Mouse (Mus musculus) adrenal gland, adult (tissue): ENCODE data around the gene Gabbr2.

Experiments used
- DNase-seq, 2 experiments: peaks; one replicate each; pipeline ENCODE4 v3.0.0; 2022 to 2023; ENCODE audit warnings: low spot score in 1 of 2; ENCODE audit not compliant: inconsistent age in 2 of 2

Gene Gabbr2

GRCm38 (mm10) chr4:46991016-46991958 is at the start of gene Gabbr2:
Gene Gabbr2 (minus strand): TSS chr4:46991873.
- peak in 1 of 2 experiments; percentile 30 for DNase-seq

GRCm38 (mm10) chr4:47039586-47039985 is 47.9 kb upstream of the Gabbr2 start:
- DNase-seq, result no peak

- DNase-seq, result peak; percentile 60 to 86
These were observed 45.6 kb upstream of the Gabbr2 start for GRCm38 (mm10) chr4:47037321-47037657.

- DNase-seq, result no peak
These were observed 45.0 kb upstream of the Gabbr2 start for GRCm38 (mm10) chr4:47036486-47037320.

GRCm38 (mm10) chr4:47035536-47035935 is 43.9 kb upstream of the Gabbr2 start:
- no peak for DNase-seq

- DNase-seq, result no peak
These were observed 40.5 kb upstream of the Gabbr2 start for GRCm38 (mm10) chr4:47032171-47032570.

- DNase-seq, result no peak
These were observed 37.1 kb upstream of the Gabbr2 start for GRCm38 (mm10) chr4:47028791-47029190.

DNA sequence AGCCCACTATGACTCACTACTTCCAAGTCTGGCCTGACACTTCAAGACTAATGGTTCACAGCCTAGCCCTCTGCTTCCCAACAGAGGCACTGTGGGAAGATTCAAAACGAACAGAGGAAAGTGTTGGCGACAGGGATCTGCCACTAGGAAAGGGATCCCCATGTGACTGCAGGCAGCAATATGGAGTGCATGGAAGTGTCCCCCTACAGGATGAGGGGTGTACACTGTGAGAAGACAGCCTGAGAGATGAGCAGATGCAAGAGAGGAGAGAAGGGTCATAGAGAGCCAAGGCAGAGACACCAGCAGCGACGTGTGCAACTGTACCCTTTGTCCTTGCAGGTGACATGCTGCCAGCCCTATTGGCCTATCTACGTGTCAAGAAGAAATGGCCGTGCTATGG is 32.3 kb upstream of the Gabbr2 start:
- DNase-seq, result no peak

- no peak for DNase-seq
These were observed 31.3 kb upstream of the Gabbr2 start for GRCm38 (mm10) chr4:47022804-47023603.

DNA sequence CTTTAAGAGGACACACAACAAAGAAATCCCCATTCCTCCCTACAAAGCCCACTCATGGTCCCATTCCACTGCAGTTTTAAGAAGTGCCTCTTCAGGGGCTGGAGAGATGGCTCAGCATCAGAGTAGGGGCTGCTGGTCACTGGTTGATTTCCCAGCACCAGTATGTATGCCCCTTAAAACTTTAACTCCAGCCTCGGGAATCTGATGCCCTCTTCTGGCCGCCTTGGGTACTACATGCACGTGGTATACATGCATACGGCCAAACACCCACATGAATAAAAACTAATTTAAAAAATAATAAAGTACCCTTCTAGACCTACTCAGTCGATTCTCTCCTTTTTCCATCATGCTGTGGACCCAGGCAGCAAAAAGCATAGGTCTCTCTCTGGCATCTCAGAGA is 28.9 kb upstream of the Gabbr2 start:
- DNase-seq, result peak; percentile 41 to 83

- no peak for DNase-seq
These were observed 23.5 kb upstream of the Gabbr2 start for GRCm38 (mm10) chr4:47015156-47015555.

DNA sequence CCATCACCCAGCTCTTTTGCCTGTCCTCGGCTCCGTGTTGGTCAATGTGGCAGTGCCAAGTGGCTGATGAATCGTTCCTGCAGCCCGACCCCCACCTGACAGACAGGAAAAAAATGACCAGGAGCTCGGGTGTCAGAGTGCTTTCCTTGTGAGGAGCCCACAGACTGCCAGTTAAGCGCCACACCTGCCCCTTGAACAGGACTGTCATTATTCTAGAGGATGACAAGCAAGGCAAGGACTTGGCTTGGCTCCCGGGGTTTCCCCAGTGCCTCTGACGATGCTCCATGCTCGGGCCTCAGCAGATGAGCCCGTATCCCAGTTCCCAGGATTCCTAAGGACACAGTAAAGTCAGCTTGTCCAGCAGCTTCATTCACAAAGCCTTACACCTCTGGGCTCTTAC is 20.8 kb upstream of the Gabbr2 start:
- peak; percentile 16 to 57 for DNase-seq

GRCm38 (mm10) chr4:47010400-47011231 is 18.9 kb upstream of the Gabbr2 start:
- peak in 1 of 2 experiments; percentile 42 for DNase-seq

GRCm38 (mm10) chr4:47000626-47001395 is 9.1 kb upstream of the Gabbr2 start:
- DNase-seq, result no peak

- no peak for DNase-seq
These were observed 6.3 kb upstream of the Gabbr2 start for GRCm38 (mm10) chr4:46997969-46998368.

DNA sequence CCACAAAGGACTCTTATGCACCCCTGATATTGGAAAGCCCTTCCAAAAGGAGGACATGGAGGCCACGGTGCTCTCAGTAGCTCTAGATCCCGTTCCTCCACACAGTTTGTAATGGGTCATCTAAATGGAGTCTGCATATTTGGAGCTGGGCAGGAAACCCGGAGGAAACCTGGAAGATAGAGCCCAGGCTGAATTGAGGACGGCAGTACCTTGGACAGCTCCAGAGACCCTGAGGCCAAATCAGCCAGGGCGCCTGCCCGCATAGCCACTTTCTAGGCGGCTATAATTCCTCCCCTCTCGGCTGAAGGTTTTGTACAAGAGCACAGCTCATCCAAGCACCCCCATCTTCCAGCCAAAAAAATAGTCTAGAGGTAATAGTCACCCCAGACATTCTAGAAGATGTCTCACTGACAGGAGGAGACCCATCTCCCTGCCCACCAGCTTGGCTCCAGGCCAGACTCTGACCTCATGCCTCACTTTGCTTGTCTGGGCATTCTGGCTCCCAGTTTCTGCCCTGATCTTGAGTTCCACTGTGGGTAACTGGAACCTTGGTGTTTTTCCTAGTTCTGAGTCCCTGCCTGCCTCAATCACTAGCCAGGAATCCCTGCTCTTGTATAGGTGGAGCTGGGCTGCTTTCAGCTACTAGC is 1.3 kb upstream of the Gabbr2 start:
- peak; percentile 26 to 72 for DNase-seq

GRCm38 (mm10) chr4:46991959-46992316 is 265 bp upstream of the Gabbr2 start:
- DNase-seq, result no peak

DNA sequence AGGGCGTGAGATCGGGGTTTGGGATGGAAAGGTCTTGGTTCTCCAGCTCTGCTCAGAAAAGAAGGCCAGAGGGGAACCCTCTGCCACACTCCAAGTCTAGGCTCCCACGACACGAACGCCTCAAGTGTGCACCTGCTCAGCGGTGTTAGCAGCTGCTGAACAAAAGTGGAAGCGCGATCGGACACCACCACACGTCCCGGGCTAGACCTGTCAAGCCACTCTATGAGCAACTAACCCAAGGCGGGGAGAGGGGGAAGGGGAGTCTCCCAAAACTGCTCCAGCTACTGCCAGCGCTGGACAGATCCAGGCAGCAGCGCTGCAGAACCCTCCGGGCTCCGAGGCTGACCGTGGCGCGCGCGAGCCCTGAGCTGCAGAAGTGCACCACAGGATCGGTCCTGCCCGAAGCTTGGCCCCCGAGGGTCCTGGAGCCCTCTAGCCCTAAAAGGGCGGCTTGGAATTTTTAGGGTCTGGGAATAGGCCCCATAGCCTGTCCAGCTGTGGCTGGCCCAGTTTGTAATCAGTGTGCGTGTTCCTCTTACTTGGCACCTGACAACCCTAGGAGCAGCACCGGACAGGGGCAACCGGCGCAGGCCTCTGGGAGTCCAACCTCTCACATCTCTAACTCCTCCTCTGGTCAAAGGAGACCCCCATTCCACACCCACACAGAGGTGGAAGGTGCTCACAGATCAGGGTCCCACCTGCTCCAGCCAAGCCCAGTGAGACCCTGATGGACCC is 1.2 kb downstream of the Gabbr2 start:
- DNase-seq, result peak in 1 of 2 experiments; percentile 36
